ENCODE assay signal across 13 mouse cellular contexts in the genomic region with DNA sequence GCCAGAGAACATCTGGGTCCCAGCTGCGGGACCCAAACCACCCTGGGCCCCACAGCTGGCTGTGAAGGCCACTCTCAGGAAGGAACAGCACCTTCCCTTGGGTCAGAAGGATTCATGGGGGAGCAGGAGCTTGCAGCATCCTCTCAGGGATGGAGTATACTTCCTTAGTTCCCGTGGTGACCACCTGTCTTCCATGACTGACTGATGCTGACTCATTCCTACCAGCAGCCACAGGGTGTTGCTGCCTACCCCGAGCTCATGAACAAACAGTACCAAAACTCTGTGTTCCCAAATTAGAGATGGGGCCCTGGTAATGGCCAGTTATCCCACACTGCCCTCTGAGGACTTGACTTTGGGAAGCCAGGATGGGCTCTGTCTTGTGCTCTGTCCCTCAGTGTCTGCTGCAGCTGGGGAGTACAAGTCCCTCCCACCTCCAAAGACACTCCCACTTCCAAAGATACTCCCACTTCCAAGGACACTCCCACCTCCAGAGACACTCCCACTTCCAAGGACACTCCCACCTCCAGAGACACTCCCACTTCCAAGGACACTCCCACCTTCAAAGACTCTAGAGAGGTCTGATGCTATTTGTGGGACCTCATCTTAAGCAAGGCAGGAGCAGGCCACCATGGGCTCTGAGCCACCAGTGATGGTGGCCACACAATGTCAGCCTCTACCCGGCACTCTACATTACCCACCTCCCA. TPM values are rescaled to one million over a fixed set of nuclear protein-coding genes. Genes with fewer than 3 reads are reported as not detected.
DNase-seq lines count a peak whose midpoint lies in the region; ATAC-seq and TF ChIP-seq lines count a peak whose summit lies in the region.
"Had no signal": no experiment of that assay in that cellular context is flagged by ENCODE, and none has a peak within 500 bp of the region (broad histone marks: within the 10 kb centered on the region; RNA-seq: fewer than 3 reads in every experiment).

No protein-coding gene starts in this region.

- H3K27me3 ChIP-seq in kidney, adult 2 months (replicated peaks; ENCODE audit: control insufficient read depth, insufficient read depth, low read length) = no peaks in the 10 kb centered on the region
- H3K27me3 ChIP-seq in kidney, embryonic 16.5 days (ENCODE audit: insufficient read depth, low read length) = no peaks in the 10 kb centered on the region
- H3K27me3 ChIP-seq in CH12.LX (replicated peaks) = peaks cover 40% of the 10 kb centered on the region
- H3K27me3 ChIP-seq in hindbrain, embryonic 12.5 days = 0 out of 2 replicates have a peak, but pooled peaks cover 4% of the 10 kb centered on the region

- TF ChIP-seq POLR2A in kidney, adult 2 months (IDR thresholded peaks at IDR 0.05; ENCODE audit: low read depth, low read length) = no peak
- TF ChIP-seq POLR2A in CH12.LX (IDR thresholded peaks at IDR 0.05; ENCODE audit: low read depth, low read length) = no peak

- no peak for TF ChIP-seq CTCF in kidney, adult 2 months (conservative IDR thresholded peaks at IDR 0.05; ENCODE audit: insufficient read depth, insufficient read length, low read depth, low read length)
- no peak for TF ChIP-seq CTCF in CH12.LX (conservative IDR thresholded peaks at IDR 0.05 in 1 of 2, IDR thresholded peaks at IDR 0.05 in 1 of 2; ENCODE audit: low read depth in 2 of 2, low read length in 2 of 2)

- H3K9me3 ChIP-seq in kidney, embryonic 16.5 days (ENCODE audit: low read length) = no peaks in the 10 kb centered on the region
- H3K9me3 ChIP-seq in CH12.LX (replicated peaks; ENCODE audit: low read length) = no peaks in the 10 kb centered on the region
- H3K9me3 ChIP-seq in hindbrain, embryonic 12.5 days (replicated peaks) = no peaks in the 10 kb centered on the region
- H3K9me3 ChIP-seq: midbrain, embryonic 10.5 days had no signal

- dilution Hi-C loops in CH12.LX (cut with MboI; ENCODE audit: extremely low pct_ligation_motif_present, extremely low pct_unique_long_range_greater_than_20kb, low sequenced_read_pairs) = no loop called here

- H3K27ac ChIP-seq in kidney, adult 2 months (ENCODE audit: insufficient read depth, low read depth, low read length) = no peak overlapping the region
- H3K27ac ChIP-seq in kidney, embryonic 16.5 days (ENCODE audit: low read length) = no peak overlapping the region
- H3K27ac ChIP-seq in CH12.LX (ENCODE audit: insufficient read depth, low read depth) = no peak overlapping the region
- H3K27ac ChIP-seq in hindbrain, embryonic 12.5 days = no peak overlapping the region
- H3K27ac ChIP-seq: midbrain, embryonic 10.5 days had no signal

- WGBS in kidney, adult 2 months = 63% methylated on average over 4 of the region's 4 CpGs
- WGBS in kidney, embryonic 16.5 days = 48% methylated on average over 4 of the region's 4 CpGs
- WGBS in hindbrain, embryonic 12.5 days = 46% methylated on average over 4 of the region's 4 CpGs

- no peaks in the 10 kb centered on the region for H3K79me2 ChIP-seq in CH12.LX (replicated peaks; ENCODE audit: control insufficient read depth, extremely low read depth, insufficient read depth, poor library complexity, severe bottlenecking)

- DNase-seq in kidney, adult 2 months = peak; percentile 55
- DNase-seq in CH12.LX (ENCODE audit: extremely low read depth) = peak; percentile 14
- DNase-seq in lung, postnatal 14 days = peak; percentile 13
- DNase-seq in gastrocnemius, postnatal 14 days = no peak
- no peak for DNase-seq in frontal cortex, postnatal 36 days (ENCODE audit: low spot score in 2 of 2)
- DNase-seq: cerebellum, postnatal 10 days; heart, postnatal 10 days; kidney, postnatal 14 days; retina, postnatal 1 day had no signal

- no peaks in the 10 kb centered on the region for H3K36me3 ChIP-seq in kidney, adult 2 months (ENCODE audit: control insufficient read depth, insufficient read depth, low read length)
- H3K36me3 ChIP-seq in kidney, embryonic 16.5 days (ENCODE audit: insufficient read depth, low read length) = no peaks in the 10 kb centered on the region
- no peaks in the 10 kb centered on the region for H3K36me3 ChIP-seq in CH12.LX (replicated peaks in 1 of 2; ENCODE audit: control insufficient read depth in 1 of 2, insufficient read depth in 1 of 2, low read length in 1 of 2)
- H3K36me3 ChIP-seq in hindbrain, embryonic 12.5 days = no peaks in the 10 kb centered on the region
- H3K36me3 ChIP-seq: midbrain, embryonic 10.5 days had no signal

- no peaks in the 10 kb centered on the region for H3K4me1 ChIP-seq in kidney, adult 2 months (ENCODE audit: control insufficient read depth, insufficient read depth, low read length)
- peaks cover 4% of the 10 kb centered on the region; the same call in 1 of the 2 replicates for H3K4me1 ChIP-seq in kidney, embryonic 16.5 days (ENCODE audit: insufficient read depth, low read length)
- peaks cover 5 to 11% of the 10 kb centered on the region in 2 experiments; a peak in 3 of 4 replicates for H3K4me1 ChIP-seq in CH12.LX (ENCODE audit: control insufficient read depth in 1 of 2, insufficient read depth in 2 of 2)
- peaks cover 27% of the 10 kb centered on the region for H3K4me1 ChIP-seq in hindbrain, embryonic 12.5 days

- in situ Hi-C loops in CH12.LX (cut with MboI; ENCODE audit: low pct_ligation_motif_present, low pct_unique_long_range_greater_than_20kb, low sequenced_read_pairs) = no loop called here

- intact Hi-C loops in gastrocnemius, postnatal 14 days (cut with DNase I; ENCODE audit: low total_unique reads) = no loop called here

- H3K4me3 ChIP-seq in kidney, adult 2 months (ENCODE audit: insufficient read depth, low read depth, low read length) = no peak overlapping the region
- H3K4me3 ChIP-seq in kidney, embryonic 16.5 days (ENCODE audit: low read length) = no peak overlapping the region
- H3K4me3 ChIP-seq in CH12.LX (replicated peaks in 1 of 3; ENCODE audit: low read depth in 2 of 3, low read length in 2 of 3, poor library complexity in 1 of 3) = no peak overlapping the region
- no peak overlapping the region for H3K4me3 ChIP-seq in hindbrain, embryonic 12.5 days
- H3K4me3 ChIP-seq: midbrain, embryonic 10.5 days had no signal

- no peak for TF ChIP-seq RAD21 in CH12.LX (IDR thresholded peaks at IDR 0.05; ENCODE audit: low read depth, low read length)

- no peak for ATAC-seq in kidney, embryonic 16.5 days (ENCODE audit: low FRiP score, low TSS enrichment)
- peak; percentile 29; the same call in 1 of the 2 replicates for ATAC-seq in common myeloid progenitor, adult 5-6 weeks (replicated peaks; ENCODE audit: low read depth, poor library complexity, severe bottlenecking)
- no peak for ATAC-seq in hindbrain, embryonic 12.5 days (ENCODE audit: low FRiP score)

- no peak for TF ChIP-seq EP300 in CH12.LX (IDR thresholded peaks at IDR 0.05; ENCODE audit: low read length)

- no peak overlapping the region for H3K9ac ChIP-seq in kidney, embryonic 16.5 days (replicated peaks; ENCODE audit: low read length)
- H3K9ac ChIP-seq in CH12.LX (ENCODE audit: insufficient read depth, low read depth) = no peak overlapping the region
- no peak overlapping the region for H3K9ac ChIP-seq in hindbrain, embryonic 12.5 days

- no peak overlapping the region for H3K4me2 ChIP-seq in kidney, embryonic 16.5 days (replicated peaks; ENCODE audit: low read depth, low read length)
- no peak overlapping the region for H3K4me2 ChIP-seq in CH12.LX (ENCODE audit: insufficient read depth, low read depth, poor library complexity, severe bottlenecking)
- no peak overlapping the region for H3K4me2 ChIP-seq in hindbrain, embryonic 12.5 days (replicated peaks)

TF ChIP-seq in CH12.LX, 34 proteins besides CTCF, POLR2A, EP300 and RAD21:
- no peak for TF ChIP-seq ZKSCAN1 (IDR thresholded peaks at IDR 0.05; ENCODE audit: borderline replicate concordance, low read depth, low read length)

RNA-seq across cellular contexts. Expression of a gene that starts 14.7 kb away (rescaled TPM):
- polyA plus RNA-seq in kidney, adult 2 months (2012; rRNA removed) = 20.7 and 24.8 TPM in 2 replicates
- 4.1 and 4.7 TPM in 2 replicates for polyA plus RNA-seq in kidney, embryonic 16.5 days (2015; fragmentation: Nextera tagmentation; extraction: Ambion mirVana)
- not detected in 2 replicates for total RNA-seq in CH12.LX (2012; rRNA removed)
- not detected in 2 replicates for total RNA-seq in CH12.LX (2014; rRNA removed)
- not detected in 2 replicates for polyA plus RNA-seq in CH12.LX (2012; ENCODE audit: insufficient read length, low read depth)
- 0.14 TPM in 1 of 2 replicates, not detected in the other for total RNA-seq in common myeloid progenitor, adult 5-6 weeks (2017)
- 7.2 and 7.6 TPM in 2 replicates for polyA plus RNA-seq in hindbrain, embryonic 12.5 days (2016; fragmentation: Nextera tagmentation; extraction: Ambion mirVana)
- under 1 TPM; 0.60 to 0.66 TPM for total RNA-seq in gastrocnemius, postnatal 14 days (2021)

RNA-seq across cellular contexts. Expression of a gene that starts 48.1 kb away (rescaled TPM):
- polyA plus RNA-seq in kidney, adult 2 months (2012; rRNA removed) = 152 and 177 TPM in 2 replicates
- polyA plus RNA-seq in kidney, embryonic 16.5 days (2015; fragmentation: Nextera tagmentation; extraction: Ambion mirVana) = 90.4 and 101 TPM in 2 replicates
- 0.81 and 2.1 TPM in 2 replicates for total RNA-seq in CH12.LX (2012; rRNA removed)
- 0.07 TPM in 1 of 2 replicates, not detected in the other for total RNA-seq in CH12.LX (2014; rRNA removed)
- 0.08 and 0.11 TPM in 2 replicates for polyA plus RNA-seq in CH12.LX (2012; ENCODE audit: insufficient read length, low read depth)
- 0.29 and 0.91 TPM in 2 replicates for total RNA-seq in common myeloid progenitor, adult 5-6 weeks (2017)
- polyA plus RNA-seq in hindbrain, embryonic 12.5 days (2016; fragmentation: Nextera tagmentation; extraction: Ambion mirVana) = 44.1 and 58.0 TPM in 2 replicates
- total RNA-seq in gastrocnemius, postnatal 14 days (2021) = 10 to 100 TPM; 16.0 to 18.2 TPM

RNA-seq across cellular contexts. Expression of a gene that starts 56.0 kb away (rescaled TPM):
- polyA plus RNA-seq in kidney, adult 2 months (2012; rRNA removed) = 0.03 and 0.05 TPM in 2 replicates
- 1.4 and 1.5 TPM in 2 replicates for polyA plus RNA-seq in kidney, embryonic 16.5 days (2015; fragmentation: Nextera tagmentation; extraction: Ambion mirVana)
- total RNA-seq in CH12.LX (2012; rRNA removed) (0.04 TPM in 2 replicates), CH12.LX (2014; rRNA removed) (0.04 and 0.15 TPM in 2 replicates)
- 0.09 and 0.10 TPM in 2 replicates for polyA plus RNA-seq in CH12.LX (2012; ENCODE audit: insufficient read length, low read depth)
- total RNA-seq in common myeloid progenitor, adult 5-6 weeks (2017) = not detected in 2 replicates
- polyA plus RNA-seq in hindbrain, embryonic 12.5 days (2016; fragmentation: Nextera tagmentation; extraction: Ambion mirVana) = 3.7 and 4.4 TPM in 2 replicates
- not detected for total RNA-seq in gastrocnemius, postnatal 14 days (2021)
- total RNA-seq: heart, postnatal 10 days had no signal

Comparison
In these comparisons a context has a peak if more than half of its experiments do, and no peak if none do; other contexts are left out.
1. DNase-seq: peak in kidney, adult 2 months (single experiment), CH12.LX (single experiment) and lung, postnatal 14 days (single experiment); none in gastrocnemius, postnatal 14 days (single experiment) and frontal cortex, postnatal 36 days (0 of 2).
2. RNA of a gene that starts 48.1 kb away (polyA plus RNA-seq): 152 to 177 TPM in kidney, adult 2 months, 90.4 to 101 TPM in kidney, embryonic 16.5 days and 44.1 to 58.0 TPM in hindbrain, embryonic 12.5 days; 0.08 to 0.11 TPM in CH12.LX; every median in the first group is over 10 times any median in the second.